Mouse (Mus musculus) hindbrain, embryonic 13.5 days (tissue): ENCODE results near the gene Lyrm1. TPM values are rescaled to one million over a fixed set of nuclear protein-coding genes. Genes with fewer than 3 reads are reported as not detected.
A peak's percentile ranks its signal among the peaks of the same experiment; 100 is the strongest.

Source experiments
- ATAC-seq: fragments of 200-750 bp; cut with Nextera tagmentation; 2 replicates; pipeline ENCODE4 v1.8.0; 2017; ENCODE audit warnings: moderate TSS enrichment; ENCODE audit not compliant: low FRiP score
- H3K27ac ChIP-seq: fragments of 300-500 bp; sonication (generic); 2 replicates; pipeline ENCODE4 v1.5.1; 2015; ENCODE audit warnings: inconsistent platforms, mild to moderate bottlenecking, moderate library complexity
- H3K27me3 ChIP-seq: fragments of 300-500 bp; sonication (generic); 2 replicates; pipeline ENCODE4 v1.6.1; 2015; ENCODE audit warnings: mild to moderate bottlenecking, inconsistent platforms
- H3K36me3 ChIP-seq: fragments of 300-500 bp; sonication (generic); 2 replicates; pipeline ENCODE4 v1.6.1; 2015; ENCODE audit warnings: mild to moderate bottlenecking, inconsistent platforms
- H3K4me1 ChIP-seq: fragments of 300-500 bp; sonication (generic); replicated peaks from 2 replicates; pipeline ENCODE4 v1.6.1; 2015; ENCODE audit warnings: inconsistent platforms
- H3K4me2 ChIP-seq: fragments of 300-500 bp; sonication (generic); 2 replicates; pipeline ENCODE4 v1.6.1; 2015; ENCODE audit warnings: inconsistent platforms, mild to moderate bottlenecking, moderate library complexity
- H3K4me3 ChIP-seq: fragments of 300-500 bp; sonication (generic); 2 replicates; pipeline ENCODE4 v1.5.1; 2015; ENCODE audit warnings: mild to moderate bottlenecking, inconsistent platforms
- H3K9ac ChIP-seq: fragments of 300-500 bp; sonication (generic); 2 replicates; pipeline ENCODE4 v1.6.1; 2015; ENCODE audit warnings: mild to moderate bottlenecking, inconsistent platforms
- H3K9me3 ChIP-seq: fragments of 300-500 bp; sonication (generic); 2 replicates; pipeline ENCODE4 v1.6.1; 2016; ENCODE audit warnings: inconsistent platforms
- WGBS: fragments of 180-500 bp; shearing (Covaris S2); methylation state at CpG from one replicate; pipeline ENCODE4 v1.1.7; 2015; 5-methylcytosine and 5-hydroxymethylcytosine counted together
- polyA plus RNA-seq: library from polyadenylated mRNA; unstranded; fragments of >200 nt; fragmentation: Nextera tagmentation; extraction: Ambion mirVana; gene quantifications from 2 replicates; pipeline ENCODE4 v1.2.1, GENCODE M21; 2015

Lyrm1 gene
- 18.9 and 20.3 TPM in 2 replicates for polyA plus RNA-seq

- Histone ChIP-seq H3K27ac (peak within 1 kb of the TSS; percentile 98), H3K4me3 (peak within 1 kb of the TSS; percentile 80), H3K9me3 (no peaks in the 10 kb centered on the region), H3K4me1 (peaks cover 47% of the 10 kb centered on the region), H3K4me2 (peak within 1 kb of the TSS; percentile 77), H3K9ac (peak within 1 kb of the TSS; percentile 90), H3K27me3 (no peaks in the 10 kb centered on the region), H3K36me3 (no peaks in the 10 kb centered on the region)
- under 1% methylated on average over 63 of the region's 63 CpGs for WGBS
- peak; percentile 98 for ATAC-seq
Measured at GRCm38 (mm10) chr7:119895639-119896512, at the start of gene Lyrm1, which contains the start of gene Dcun1d3. TSS of gene Lyrm1 (plus strand) at chr7:119895861. TSS of gene Dcun1d3 (minus strand) at chr7:119896298.

GRCm38 (mm10) chr7:119847396-119847795 is 48.3 kb upstream of the Lyrm1 start:
- no peaks in the 10 kb centered on the region for H3K4me1 ChIP-seq
- H3K27ac ChIP-seq, result no peak overlapping the region
- H3K27me3 ChIP-seq, result no peaks in the 10 kb centered on the region
- no peaks in the 10 kb centered on the region for H3K9me3 ChIP-seq
- WGBS, result 94% methylated on average over 2 of the region's 2 CpGs
- no peak overlapping the region for H3K4me2 ChIP-seq
- H3K9ac ChIP-seq, result no peak overlapping the region
- no peak for ATAC-seq
- H3K36me3 ChIP-seq, result no peaks in the 10 kb centered on the region; the same call in 1 of the 2 replicates
- H3K4me3 ChIP-seq, result no peak overlapping the region

- no peak overlapping the region for H3K4me2 ChIP-seq
- H3K36me3 ChIP-seq, result peaks cover 7% of the 10 kb centered on the region; the same call in 1 of the 2 replicates
- H3K27ac ChIP-seq, result no peak overlapping the region
- H3K4me1 ChIP-seq, result no peaks in the 10 kb centered on the region
- H3K4me3 ChIP-seq, result no peak overlapping the region
- no peaks in the 10 kb centered on the region for H3K9me3 ChIP-seq
- ATAC-seq, result peak; percentile 32; the same call in 1 of the 2 replicates
- 3% methylated on average over 1 of the region's 1 CpGs for WGBS
- H3K27me3 ChIP-seq, result no peaks in the 10 kb centered on the region
- H3K9ac ChIP-seq, result no peak overlapping the region
Measured at GRCm38 (mm10) chr7:119849096-119849495, 46.6 kb upstream of the Lyrm1 start.

- no peak overlapping the region for H3K9ac ChIP-seq
- WGBS, result 79% methylated on average over 5 of the region's 5 CpGs
- no peak for ATAC-seq
- H3K27ac ChIP-seq, result no peak overlapping the region
- H3K4me3 ChIP-seq, result no peak overlapping the region
- no peaks in the 10 kb centered on the region for H3K4me1 ChIP-seq
- no peaks in the 10 kb centered on the region for H3K27me3 ChIP-seq
- H3K9me3 ChIP-seq, result no peaks in the 10 kb centered on the region
- H3K36me3 ChIP-seq, result peaks cover 15% of the 10 kb centered on the region; the same call in 1 of the 2 replicates
- no peak overlapping the region for H3K4me2 ChIP-seq
Measured at GRCm38 (mm10) chr7:119850737-119851136, 44.9 kb upstream of the Lyrm1 start.

GRCm38 (mm10) chr7:119852494-119852893 is 43.2 kb upstream of the Lyrm1 start:
- Histone ChIP-seq H3K9ac (no peak overlapping the region), H3K4me1 (no peaks in the 10 kb centered on the region), H3K27me3 (no peaks in the 10 kb centered on the region), H3K4me3 (no peak overlapping the region), H3K27ac (no peak overlapping the region), H3K36me3 (peaks cover 23% of the 10 kb centered on the region), H3K9me3 (no peaks in the 10 kb centered on the region), H3K4me2 (no peak overlapping the region)
- no peak for ATAC-seq

GRCm38 (mm10) chr7:119853186-119853585 is 42.5 kb upstream of the Lyrm1 start:
- WGBS, result 90% methylated on average over 1 of the region's 1 CpGs
- Histone ChIP-seq H3K36me3 (peaks cover 30% of the 10 kb centered on the region), H3K27me3 (no peaks in the 10 kb centered on the region), H3K9ac (no peak overlapping the region), H3K27ac (no peak overlapping the region), H3K4me3 (no peak overlapping the region), H3K9me3 (no peaks in the 10 kb centered on the region), H3K4me2 (no peak overlapping the region), H3K4me1 (no peaks in the 10 kb centered on the region)
- ATAC-seq, result no peak

- Histone ChIP-seq H3K9ac (no peak overlapping the region), H3K4me2 (no peak overlapping the region), H3K27ac (no peak overlapping the region), H3K27me3 (no peaks in the 10 kb centered on the region), H3K9me3 (no peaks in the 10 kb centered on the region), H3K4me1 (no peaks in the 10 kb centered on the region), H3K4me3 (no peak overlapping the region), H3K36me3 (peaks cover 37% of the 10 kb centered on the region)
- WGBS, result 96% methylated on average over 2 of the region's 2 CpGs
- ATAC-seq, result no peak
Measured at GRCm38 (mm10) chr7:119854362-119854761, 41.3 kb upstream of the Lyrm1 start.

GRCm38 (mm10) chr7:119855031-119855430 is 40.6 kb upstream of the Lyrm1 start:
- no peak overlapping the region for H3K4me3 ChIP-seq
- H3K4me2 ChIP-seq, result no peak overlapping the region
- peaks cover under 1% of the 10 kb centered on the region; the same call in 1 of the 2 replicates for H3K4me1 ChIP-seq
- no peak overlapping the region for H3K9ac ChIP-seq
- no peak for ATAC-seq
- no peaks in the 10 kb centered on the region for H3K27me3 ChIP-seq
- peaks cover 41% of the 10 kb centered on the region for H3K36me3 ChIP-seq
- H3K9me3 ChIP-seq, result no peaks in the 10 kb centered on the region
- H3K27ac ChIP-seq, result no peak overlapping the region

GRCm38 (mm10) chr7:119859476-119859875 is 36.2 kb upstream of the Lyrm1 start:
- Histone ChIP-seq H3K4me3 (no peak overlapping the region), H3K9me3 (no peaks in the 10 kb centered on the region), H3K4me2 (no peak overlapping the region), H3K27me3 (no peaks in the 10 kb centered on the region), H3K36me3 (peaks cover 31% of the 10 kb centered on the region), H3K27ac (no peak overlapping the region), H3K9ac (no peak overlapping the region), H3K4me1 (peaks cover 23% of the 10 kb centered on the region)
- no peak for ATAC-seq
- 80% methylated on average over 6 of the region's 6 CpGs for WGBS

GRCm38 (mm10) chr7:119860116-119860515 is 35.5 kb upstream of the Lyrm1 start:
- Histone ChIP-seq H3K4me3 (no peak overlapping the region), H3K36me3 (peaks cover 26% of the 10 kb centered on the region), H3K27me3 (no peaks in the 10 kb centered on the region), H3K4me1 (peaks cover 23% of the 10 kb centered on the region), H3K27ac (no peak overlapping the region), H3K9ac (no peak overlapping the region), H3K4me2 (no peak overlapping the region), H3K9me3 (no peaks in the 10 kb centered on the region)
- 90% methylated on average over 3 of the region's 3 CpGs for WGBS
- no peak for ATAC-seq

GRCm38 (mm10) chr7:119860554-119860953 is 35.1 kb upstream of the Lyrm1 start:
- H3K9me3 ChIP-seq, result no peaks in the 10 kb centered on the region
- peaks cover 23% of the 10 kb centered on the region for H3K4me1 ChIP-seq
- no peak overlapping the region for H3K9ac ChIP-seq
- WGBS, result 94% methylated on average over 2 of the region's 2 CpGs
- H3K4me3 ChIP-seq, result no peak overlapping the region
- no peak overlapping the region for H3K4me2 ChIP-seq
- no peak overlapping the region for H3K27ac ChIP-seq
- ATAC-seq, result no peak
- no peaks in the 10 kb centered on the region for H3K27me3 ChIP-seq
- peaks cover 26% of the 10 kb centered on the region for H3K36me3 ChIP-seq

GRCm38 (mm10) chr7:119860971-119861334 is 34.7 kb upstream of the Lyrm1 start:
- Histone ChIP-seq H3K4me2 (no peak overlapping the region), H3K36me3 (peaks cover 26% of the 10 kb centered on the region), H3K9me3 (no peaks in the 10 kb centered on the region), H3K27ac (peak overlapping the region; percentile 80), H3K4me3 (no peak overlapping the region), H3K4me1 (peaks cover 23% of the 10 kb centered on the region), H3K27me3 (no peaks in the 10 kb centered on the region), H3K9ac (no peak overlapping the region)
- no peak for ATAC-seq
